Mouse (Mus musculus): ENCODE data around the gene Olfr458. TPM values are rescaled to one million over a fixed set of nuclear protein-coding genes. Genes with fewer than 3 reads are reported as not detected.
"Not testable (repeated sequence)": the region's sequence is repeated elsewhere in the genome, so short reads cannot be mapped to it uniquely, and the experiment has no call there.

The Olfr458 gene
- total RNA-seq (2021): not detected
- long read RNA-seq, experiment 1: 0 reads
- long read RNA-seq, experiment 2: 0 reads

GRCm38 (mm10) chr6:42465096-42465495 lies at the start of gene Olfr458:
TSS of gene Olfr458 (minus strand) at chr6:42465196.
- DNase-seq: no peak

GRCm38 (mm10) chr6:42513461-42513860 lies 48.5 kb upstream of the Olfr458 start:
- no peak for DNase-seq

- no peak for DNase-seq
Observed at GRCm38 (mm10) chr6:42509311-42509710, 44.3 kb upstream of the Olfr458 start.

DNA sequence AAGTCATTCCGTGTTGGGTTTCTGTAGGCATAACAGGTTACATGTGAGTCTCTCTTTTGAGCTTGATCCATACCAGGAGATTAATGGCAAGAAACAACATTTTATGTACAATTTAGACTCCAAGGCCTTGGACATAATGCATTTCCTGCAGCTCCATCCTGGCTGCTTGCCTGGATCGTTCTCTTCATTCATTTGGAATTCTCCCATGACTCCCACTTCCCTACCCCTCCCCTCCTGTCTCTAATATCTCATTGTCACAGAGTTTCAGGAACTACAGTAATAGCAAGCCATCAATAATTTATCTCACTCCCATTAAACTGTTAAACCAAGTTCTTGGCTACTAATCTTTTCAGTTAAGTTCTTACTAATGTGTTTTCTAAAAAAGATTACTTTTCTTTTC lies 38.5 kb upstream of the Olfr458 start:
- DNase-seq: peak; percentile 8

DNA sequence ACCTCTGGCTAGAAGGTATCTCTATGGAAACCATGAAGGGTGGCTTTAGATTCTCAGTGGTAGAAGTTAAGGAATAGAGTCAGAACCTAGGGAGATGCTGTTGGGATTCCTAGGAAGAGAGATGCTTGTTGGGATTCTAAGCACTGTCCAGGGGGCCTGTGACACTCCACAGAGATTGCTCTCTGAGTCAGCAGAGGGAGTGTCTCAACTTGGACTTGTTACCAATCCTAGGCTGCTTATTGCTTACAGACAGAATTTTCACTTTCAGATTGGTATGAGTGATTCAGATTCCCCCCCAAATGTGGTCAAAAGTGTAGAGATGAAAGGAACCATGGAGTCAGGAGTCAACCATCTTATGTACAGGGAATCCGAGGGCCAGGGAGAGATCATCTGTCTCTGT lies 24.7 kb upstream of the Olfr458 start:
- DNase-seq: no peak

DNA sequence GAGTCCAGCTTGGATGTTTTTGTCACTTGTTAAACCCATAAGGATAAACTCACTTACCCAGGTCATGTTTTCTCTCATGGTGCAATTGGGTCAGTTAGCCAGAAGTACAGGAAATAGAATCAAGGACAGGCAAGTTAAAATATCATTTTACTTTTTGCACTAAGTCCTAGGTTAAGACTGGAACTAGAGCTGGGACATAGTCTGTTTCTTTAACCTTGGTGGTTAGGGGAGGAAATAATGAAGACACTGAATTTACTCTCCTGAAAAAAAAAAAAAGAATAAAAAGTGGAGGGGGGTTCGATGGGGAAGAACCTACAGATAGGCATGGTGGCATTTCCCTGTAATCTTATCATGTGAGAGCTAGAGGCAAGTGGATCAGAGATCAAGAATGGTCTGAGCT lies 22.1 kb upstream of the Olfr458 start, which contains the start of gene Olfr456:
TSS of gene Olfr456 (minus strand) at position 101 of the 400 bp plus-strand sequence.
- no peak for DNase-seq

DNA sequence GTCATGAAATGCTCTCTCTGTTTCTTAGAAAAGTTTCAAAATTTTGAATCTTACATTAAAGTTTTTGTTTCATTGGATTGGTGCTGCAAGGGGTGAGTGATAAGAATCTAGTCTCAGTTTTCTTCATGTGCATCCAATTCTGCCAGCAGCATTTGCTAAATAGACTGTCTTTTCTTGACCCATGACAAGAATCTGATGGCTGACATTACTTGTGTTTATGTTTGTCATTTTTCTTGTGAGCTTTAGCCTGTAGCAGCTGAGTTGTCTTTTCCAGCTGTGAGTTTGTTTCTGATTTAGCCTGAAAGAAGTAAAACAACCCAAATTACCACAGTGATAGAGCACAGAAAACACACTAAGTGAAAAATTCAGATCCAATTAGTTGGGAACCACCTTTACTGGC lies 19.6 kb upstream of the Olfr458 start:
- DNase-seq: no peak

DNA sequence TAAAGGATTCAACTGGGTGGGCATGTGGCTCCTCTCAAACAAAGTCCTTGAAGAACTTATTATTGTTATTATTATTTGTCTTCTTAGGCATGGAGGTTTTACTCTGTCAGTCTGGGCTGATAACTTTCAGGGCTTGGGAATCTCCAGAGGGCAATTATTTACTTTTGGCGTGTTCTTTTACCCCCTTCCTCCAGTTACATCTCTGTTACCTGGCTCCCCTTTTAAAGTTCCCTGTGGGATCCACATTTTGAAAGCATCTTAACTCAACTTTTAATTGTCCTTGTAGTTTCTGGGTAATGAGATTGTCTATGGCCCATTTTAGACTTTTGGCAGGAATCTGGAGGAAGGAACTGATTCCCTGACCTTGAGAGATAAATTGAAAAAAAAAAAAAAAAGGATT lies 11.2 kb upstream of the Olfr458 start, which contains the start of gene Olfr457:
TSS of gene Olfr457 (minus strand) at position 101 of the 400 bp plus-strand sequence.
- DNase-seq: no peak

GRCm38 (mm10) chr6:42471298-42471697 lies 6.3 kb upstream of the Olfr458 start:
- DNase-seq: not testable (repeated sequence)

- DNase-seq: no peak
Observed at GRCm38 (mm10) chr6:42470542-42470941, 5.5 kb upstream of the Olfr458 start.

DNA sequence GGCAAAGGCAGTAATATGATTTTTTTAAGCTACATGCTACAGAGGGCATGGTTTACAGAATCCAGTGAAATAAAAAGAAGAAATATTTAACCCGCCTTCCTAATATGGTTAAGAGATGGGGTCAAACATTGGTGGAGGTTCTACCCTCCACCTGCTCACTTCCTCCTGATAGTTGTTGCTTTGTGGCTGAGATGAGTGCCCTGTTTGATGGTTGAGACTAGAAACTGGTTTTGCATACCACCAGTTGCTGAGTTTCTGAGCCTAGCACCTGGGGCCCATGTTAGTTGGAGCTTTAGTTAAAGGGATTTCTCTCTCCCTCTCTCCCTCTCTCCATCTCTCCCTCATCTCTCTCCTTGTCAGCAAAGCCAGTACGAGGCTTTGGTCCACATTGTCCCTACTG lies 17.6 kb downstream of the Olfr458 start:
- DNase-seq: no peak

DNA sequence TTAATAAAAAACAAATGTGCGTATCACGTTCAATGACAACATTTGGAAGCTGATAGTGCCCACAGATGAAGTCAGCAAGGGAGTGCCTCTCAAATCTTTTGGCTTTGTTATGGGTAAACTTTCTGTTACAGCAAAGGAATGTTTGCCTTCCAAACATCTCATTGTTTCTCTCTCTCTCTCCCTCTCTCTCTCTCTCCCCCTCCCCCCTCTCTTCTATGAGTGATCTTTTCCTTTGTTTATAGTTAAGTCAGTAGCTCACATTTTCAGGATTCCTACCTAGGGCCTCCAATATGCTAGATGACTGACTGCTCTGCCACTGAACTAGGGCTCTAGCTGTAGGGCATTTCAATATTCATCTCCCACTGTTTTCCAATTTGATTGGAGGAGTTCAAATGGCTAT lies 20.5 kb downstream of the Olfr458 start:
- no peak for DNase-seq

DNA sequence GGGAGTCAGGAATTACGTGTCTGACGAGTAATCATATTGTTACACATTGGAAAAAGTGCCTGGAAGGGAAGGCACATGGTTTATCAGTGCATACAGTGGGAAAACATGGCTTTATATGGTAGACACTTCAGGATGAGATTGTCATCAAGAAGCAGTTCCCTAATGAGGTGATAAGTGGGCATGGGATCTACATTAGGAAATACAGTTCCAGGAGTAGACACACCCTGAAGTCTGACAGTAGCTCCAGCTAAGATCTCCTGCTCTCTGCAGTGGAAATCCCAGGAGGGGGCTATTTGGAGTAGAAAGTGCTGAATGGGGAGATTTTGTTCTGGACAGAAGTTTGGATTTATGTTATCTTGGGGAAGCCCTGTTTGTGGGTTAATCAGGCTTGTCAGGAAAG lies 23.6 kb downstream of the Olfr458 start:
- no peak for DNase-seq

GRCm38 (mm10) chr6:42435490-42435889 lies 29.5 kb downstream of the Olfr458 start:
- DNase-seq: no peak

DNA sequence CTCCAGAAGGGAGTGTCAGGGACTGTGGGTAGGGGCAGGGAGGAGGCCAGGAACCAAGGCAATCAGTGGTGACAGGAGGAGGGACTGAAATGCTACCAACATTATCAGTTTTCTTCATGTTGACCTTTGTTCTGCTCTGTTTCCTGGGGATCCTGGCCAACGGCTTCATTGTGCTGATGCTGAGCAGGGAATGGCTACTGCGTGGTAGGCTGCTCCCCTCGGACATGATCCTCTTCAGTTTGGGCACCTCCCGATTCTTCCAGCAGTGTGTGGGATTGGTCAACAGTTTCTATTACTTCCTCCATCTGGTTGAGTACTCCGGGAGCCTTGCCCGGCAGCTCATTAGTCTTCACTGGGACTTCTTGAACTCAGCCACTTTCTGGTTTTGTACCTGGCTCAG lies 30.6 kb downstream of the Olfr458 start, which contains the start of gene Tas2r126:
TSS of gene Tas2r126 (plus strand) at position 90 of the 400 bp plus-strand sequence.
- DNase-seq: no peak

DNA sequence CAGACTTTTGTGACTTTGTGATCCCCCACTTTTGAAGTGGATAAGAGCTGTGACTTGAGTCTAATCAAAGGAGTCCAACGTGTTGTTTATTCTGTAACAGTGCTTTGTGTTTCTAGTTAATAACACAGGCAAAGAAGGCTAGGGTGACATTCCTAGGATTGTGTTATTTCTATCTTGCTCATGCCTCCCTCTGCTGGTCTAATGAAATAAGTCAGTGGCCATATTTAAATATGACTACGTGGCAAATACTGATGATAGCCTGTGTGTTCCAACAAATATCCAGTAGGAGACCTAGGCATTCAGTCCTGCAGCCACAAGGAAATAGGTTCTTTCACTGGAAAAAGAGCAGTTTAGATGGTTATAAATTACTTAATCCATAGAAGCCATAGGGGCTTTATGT lies 31.4 kb downstream of the Olfr458 start:
- DNase-seq: no peak

DNA sequence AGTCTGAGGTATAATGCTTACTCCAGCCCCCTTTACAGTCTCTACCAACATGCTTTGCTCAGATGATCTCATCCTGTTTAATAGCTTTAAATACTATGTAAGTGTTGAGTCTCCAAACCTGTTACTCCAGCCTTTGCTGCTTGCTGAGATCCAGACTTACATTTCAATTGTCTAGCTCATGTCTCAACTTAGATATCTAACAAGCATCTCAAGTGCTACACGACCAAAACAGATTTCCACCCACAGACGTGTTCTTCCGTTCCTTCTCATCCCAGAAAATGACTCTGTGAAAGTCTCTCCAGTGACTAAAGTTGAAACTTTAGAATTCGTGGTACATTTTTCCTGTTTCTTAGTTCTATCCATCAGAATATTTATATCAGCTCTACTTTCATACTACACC lies 38.7 kb downstream of the Olfr458 start:
- DNase-seq: no peak

- no peak for DNase-seq
Observed at GRCm38 (mm10) chr6:42424472-42424871, 40.5 kb downstream of the Olfr458 start.

- DNase-seq: no peak
Observed at GRCm38 (mm10) chr6:42421439-42421838, 43.6 kb downstream of the Olfr458 start.

DNA sequence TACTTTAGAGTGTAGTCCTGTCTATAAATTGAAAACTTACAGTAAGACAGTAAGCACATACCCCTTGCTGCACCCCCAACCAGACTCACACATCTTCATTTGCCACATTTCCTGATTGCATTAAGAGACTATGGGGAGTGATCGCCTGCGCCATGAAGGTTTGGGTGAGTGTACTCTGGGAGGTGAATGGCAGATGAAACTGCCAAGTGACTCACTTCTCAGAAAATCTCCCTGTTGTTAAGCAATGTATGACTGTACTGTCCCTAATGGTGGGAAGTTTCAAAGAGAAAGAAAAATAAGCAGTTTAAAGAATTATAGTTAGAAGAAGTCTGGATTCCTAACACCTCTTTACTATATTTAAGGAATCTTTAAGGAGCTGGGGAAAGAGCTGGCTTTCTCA lies 45.6 kb downstream of the Olfr458 start:
- no peak for DNase-seq
